Mouse (Mus musculus) kidney, embryonic 14.5 days (tissue): Measurements from ENCODE around the gene Gtf3c2. TPM values are rescaled to one million over a fixed set of nuclear protein-coding genes. Genes with fewer than 3 reads are reported as not detected.
"Not testable (repeated sequence)": the region's sequence is repeated elsewhere in the genome, so short reads cannot be mapped to it uniquely, and the experiment has no call there.

Source experiments
- ATAC-seq: fragments of 200-750 bp; cut with Nextera tagmentation; 2 replicates; pipeline ENCODE4 v1.8.0; 2017; ENCODE audit warnings: moderate number of reproducible peaks, mild to moderate bottlenecking, moderate TSS enrichment, moderate library complexity; ENCODE audit not compliant: low FRiP score, low TSS enrichment
- H3K27ac ChIP-seq: fragments of 300-500 bp; sonication (generic); 2 replicates; pipeline ENCODE4 v1.5.1; 2014; ENCODE audit warnings: low read depth, mild to moderate bottlenecking, low read length, moderate library complexity, mixed read lengths
- H3K27me3 ChIP-seq: fragments of 300-500 bp; sonication (generic); 2 replicates; pipeline ENCODE4 v1.6.1; 2014; ENCODE audit warnings: mild to moderate bottlenecking, low read length; ENCODE audit not compliant: control insufficient read depth, insufficient read depth
- H3K36me3 ChIP-seq: fragments of 300-500 bp; sonication (generic); 2 replicates; pipeline ENCODE4 v1.6.1; 2014; ENCODE audit warnings: low read length, mixed read lengths; ENCODE audit not compliant: control insufficient read depth, insufficient read depth
- H3K4me1 ChIP-seq: fragments of 300-500 bp; sonication (generic); 2 replicates; pipeline ENCODE4 v1.6.1; 2014; ENCODE audit warnings: low read length, mixed read lengths; ENCODE audit not compliant: control insufficient read depth, insufficient read depth
- H3K4me2 ChIP-seq: fragments of 300-500 bp; sonication (generic); replicated peaks from 2 replicates; pipeline ENCODE4 v1.6.1; 2014; ENCODE audit warnings: low read depth, mild to moderate bottlenecking, low read length
- H3K4me3 ChIP-seq: fragments of 300-500 bp; sonication (generic); 2 replicates; pipeline ENCODE4 v1.5.1; 2014; ENCODE audit warnings: mild to moderate bottlenecking, low read length
- H3K9ac ChIP-seq: fragments of 300-500 bp; sonication (generic); 2 replicates; pipeline ENCODE4 v1.6.1; 2014; ENCODE audit warnings: low read depth, mild to moderate bottlenecking, low read length, moderate library complexity
- H3K9me3 ChIP-seq: fragments of 300-500 bp; sonication (generic); 2 replicates; pipeline ENCODE4 v1.6.1; 2016; ENCODE audit warnings: low read length; ENCODE audit not compliant: control insufficient read depth
- whole genome bisulfite sequencing: fragments of 180-500 bp; shearing (Covaris S2); extraction: QIAGEN DNeasy Blood & Tissue Kit; methylation state at CpG from one replicate; pipeline ENCODE4 v1.1.7; 2014; 5-methylcytosine and 5-hydroxymethylcytosine counted together
- polyA plus RNA-seq: library from polyadenylated mRNA; unstranded; fragments of >200 nt; fragmentation: Nextera tagmentation; extraction: Ambion mirVana; gene quantifications from 2 replicates; pipeline ENCODE4 v1.2.1, GENCODE M21; 2014

Gtf3c2 gene
- polyA plus RNA-seq, 1 experiment from 2014 or later: 85.6 TPM

- no peak for ATAC-seq
- H3K4me1 ChIP-seq: no peaks in the 10 kb centered on the region; the same call in 1 of the 2 replicates
- no peak overlapping the region for H3K4me3 ChIP-seq
- H3K9ac ChIP-seq: no peak overlapping the region
- WGBS: 61% methylated on average over 7 of the region's 7 CpGs
- no peaks in the 10 kb centered on the region for H3K9me3 ChIP-seq
- no peaks in the 10 kb centered on the region for H3K36me3 ChIP-seq
- no peak overlapping the region for H3K27ac ChIP-seq
- no peak overlapping the region for H3K4me2 ChIP-seq
- H3K27me3 ChIP-seq: no peaks in the 10 kb centered on the region
Observed at GRCm38 (mm10) chr5:31218294-31218693, 38.4 kb upstream of the Gtf3c2 start.

GRCm38 (mm10) chr5:31216554-31216953 lies 36.6 kb upstream of the Gtf3c2 start:
- 90% methylated on average over 6 of the region's 6 CpGs for WGBS
- not testable (repeated sequence) for H3K27ac ChIP-seq, H3K4me3 ChIP-seq, H3K4me2 ChIP-seq, ATAC-seq, H3K27me3 ChIP-seq, H3K4me1 ChIP-seq, H3K9ac ChIP-seq, H3K36me3 ChIP-seq, H3K9me3 ChIP-seq

GRCm38 (mm10) chr5:31204421-31204820 lies 24.5 kb upstream of the Gtf3c2 start:
- Histone ChIP-seq H3K4me1 (peaks cover 7% of the 10 kb centered on the region; the same call in 1 of the 2 replicates), H3K4me3 (no peak overlapping the region), H3K9ac (no peak overlapping the region), H3K27ac (no peak overlapping the region), H3K4me2 (no peak overlapping the region), H3K9me3 (peaks cover 6% of the 10 kb centered on the region), H3K27me3 (no peaks in the 10 kb centered on the region), H3K36me3 (peaks cover 72% of the 10 kb centered on the region)
- no peak for ATAC-seq
- WGBS: 95% methylated on average over 6 of the region's 6 CpGs

GRCm38 (mm10) chr5:31203866-31204265 lies 23.9 kb upstream of the Gtf3c2 start:
- H3K4me3 ChIP-seq: no peak overlapping the region
- no peak overlapping the region for H3K27ac ChIP-seq
- peaks cover 6% of the 10 kb centered on the region for H3K9me3 ChIP-seq
- 89% methylated on average over 2 of the region's 2 CpGs for WGBS
- H3K27me3 ChIP-seq: no peaks in the 10 kb centered on the region
- H3K9ac ChIP-seq: no peak overlapping the region
- ATAC-seq: no peak
- no peak overlapping the region for H3K4me2 ChIP-seq
- H3K36me3 ChIP-seq: peaks cover 78% of the 10 kb centered on the region
- H3K4me1 ChIP-seq: peaks cover 7% of the 10 kb centered on the region; the same call in 1 of the 2 replicates

GRCm38 (mm10) chr5:31202933-31203332 lies 23.0 kb upstream of the Gtf3c2 start:
- Histone ChIP-seq H3K9me3 (peaks cover 6% of the 10 kb centered on the region), H3K36me3 (peaks cover 79% of the 10 kb centered on the region), H3K9ac (peak overlapping the region; percentile 44; the same call in 1 of the 2 replicates), H3K4me1 (peaks cover 7% of the 10 kb centered on the region; the same call in 1 of the 2 replicates), H3K4me2 (peak overlapping the region; percentile 61), H3K27ac (peak overlapping the region; percentile 65), H3K4me3 (peak overlapping the region; percentile 64; the same call in 1 of the 2 replicates), H3K27me3 (no peaks in the 10 kb centered on the region)
- WGBS: 82% methylated on average over 7 of the region's 7 CpGs
- ATAC-seq: no peak

- Histone ChIP-seq H3K27ac (peak within 1 kb of the TSS; percentile 70), H3K4me1 (peaks cover 7% of the 10 kb centered on the region; the same call in 1 of the 2 replicates), H3K9ac (peak within 1 kb of the TSS; percentile 88), H3K4me3 (peak within 1 kb of the TSS; percentile 64), H3K36me3 (peaks cover 79% of the 10 kb centered on the region), H3K27me3 (no peaks in the 10 kb centered on the region), H3K4me2 (peak within 1 kb of the TSS; percentile 79), H3K9me3 (peaks cover 6% of the 10 kb centered on the region)
- ATAC-seq: peak; percentile 95
- under 1% methylated on average over 53 of the region's 53 CpGs for WGBS
Observed at GRCm38 (mm10) chr5:31201742-31202590, 22.0 kb upstream of the Gtf3c2 start, which contains the start of gene Zfp513. TSS of gene Zfp513 (minus strand) at chr5:31202303.

GRCm38 (mm10) chr5:31201042-31201741 lies 21.2 kb upstream of the Gtf3c2 start:
- 17% methylated on average over 13 of the region's 13 CpGs for WGBS
- Histone ChIP-seq H3K36me3 (peaks cover 80% of the 10 kb centered on the region), H3K27me3 (no peaks in the 10 kb centered on the region), H3K9ac (peak overlapping the region; percentile 88), H3K9me3 (peaks cover 6% of the 10 kb centered on the region), H3K27ac (peak overlapping the region; percentile 70), H3K4me2 (peak overlapping the region; percentile 79), H3K4me1 (peaks cover 7% of the 10 kb centered on the region; the same call in 1 of the 2 replicates), H3K4me3 (peak overlapping the region; percentile 64)
- no peak for ATAC-seq

GRCm38 (mm10) chr5:31200327-31200768 lies 20.4 kb upstream of the Gtf3c2 start:
- peak overlapping the region; percentile 5; the same call in 1 of the 2 replicates for H3K4me3 ChIP-seq
- H3K27me3 ChIP-seq: no peaks in the 10 kb centered on the region
- H3K27ac ChIP-seq: 0 out of 2 replicates have a peak overlapping the region, but pooled peaks have one; percentile 3
- no peak for ATAC-seq
- peaks cover 7% of the 10 kb centered on the region; the same call in 1 of the 2 replicates for H3K4me1 ChIP-seq
- 90% methylated on average over 27 of the region's 27 CpGs for WGBS
- H3K4me2 ChIP-seq: 0 out of 2 replicates have a peak overlapping the region, but pooled peaks have one; percentile 79
- peaks cover 82% of the 10 kb centered on the region for H3K36me3 ChIP-seq
- peaks cover 6% of the 10 kb centered on the region for H3K9me3 ChIP-seq
- 0 out of 2 replicates have a peak overlapping the region, but pooled peaks have one; percentile 88 for H3K9ac ChIP-seq
